Mouse (Mus musculus) c-Kit-positive CD71-positive TER-119-positive erythroid progenitor cells, embryonic 14.5 days (primary cell): Measurements from ENCODE around the gene Accsl.

ENCODE experiments used
- DNase-seq: peaks from one replicate; pipeline ENCODE4 v3.0.0-alpha.2; 2013; ENCODE audit warnings: low spot score

The Accsl gene

GRCm38 (mm10) chr2:93874227-93874514 lies 5.2 kb upstream of the Accsl start:
- no peak for DNase-seq

GRCm38 (mm10) chr2:93873449-93874226 lies 4.7 kb upstream of the Accsl start:
- no peak for DNase-seq

- DNase-seq, result no peak
These were observed 3.3 kb upstream of the Accsl start for GRCm38 (mm10) chr2:93872257-93872656.

- no peak for DNase-seq
These were observed 2.5 kb upstream of the Accsl start for GRCm38 (mm10) chr2:93871411-93871925.

- peak; percentile 25 for DNase-seq
These were observed 1.9 kb upstream of the Accsl start for GRCm38 (mm10) chr2:93870842-93871241.

- DNase-seq, result no peak
These were observed 391 bp downstream of the Accsl start for GRCm38 (mm10) chr2:93868566-93868965.

- no peak for DNase-seq
These were observed 5.7 kb downstream of the Accsl start for GRCm38 (mm10) chr2:93863229-93863628.

- DNase-seq, result no peak
These were observed 10.1 kb downstream of the Accsl start for GRCm38 (mm10) chr2:93858845-93859244.

- no peak for DNase-seq
These were observed 17.7 kb downstream of the Accsl start for GRCm38 (mm10) chr2:93851303-93851702.

GRCm38 (mm10) chr2:93850317-93850944 lies 18.5 kb downstream of the Accsl start:
- DNase-seq, result no peak

- DNase-seq, result peak; percentile 68
These were observed 19.4 kb downstream of the Accsl start, which contains the start of gene Accs for GRCm38 (mm10) chr2:93849505-93850089. Gene Accs, minus strand, starts transcription at chr2:93849943.

GRCm38 (mm10) chr2:93841349-93841748 lies 27.6 kb downstream of the Accsl start:
- DNase-seq, result no peak

- DNase-seq, result no peak
These were observed 28.8 kb downstream of the Accsl start for GRCm38 (mm10) chr2:93840109-93840508.

- DNase-seq, result no peak
These were observed 30.0 kb downstream of the Accsl start for GRCm38 (mm10) chr2:93838931-93839330.

- no peak for DNase-seq
These were observed 32.6 kb downstream of the Accsl start for GRCm38 (mm10) chr2:93836232-93836785.

GRCm38 (mm10) chr2:93835596-93835995 lies 33.4 kb downstream of the Accsl start:
- DNase-seq, result no peak

GRCm38 (mm10) chr2:93823519-93823918 lies 45.4 kb downstream of the Accsl start:
- DNase-seq, result peak; percentile 90

- peak; percentile 77 for DNase-seq
These were observed 46.8 kb downstream of the Accsl start, which contains the start of gene Ext2 for GRCm38 (mm10) chr2:93822045-93822749. Gene Ext2, minus strand, starts transcription at chr2:93822568.

- peak; percentile 28 for DNase-seq
These were observed 51.2 kb downstream of the Accsl start for GRCm38 (mm10) chr2:93817791-93818190.

GRCm38 (mm10) chr2:93813343-93813742 lies 55.6 kb downstream of the Accsl start:
- no peak for DNase-seq

GRCm38 (mm10) chr2:93811812-93812211 lies 57.1 kb downstream of the Accsl start:
- peak; percentile 63 for DNase-seq

GRCm38 (mm10) chr2:93809931-93810330 lies 59.0 kb downstream of the Accsl start:
- DNase-seq, result no peak
